Mouse (Mus musculus) G1E-ER4 (cell line): ENCODE measurements around the gene Tcf7l1. TPM values are rescaled to one million over a fixed set of nuclear protein-coding genes. Genes with fewer than 3 reads are reported as not detected.

Experiments used
- GATA1 ChIP-seq: IDR thresholded peaks from one replicate; pipeline ENCODE4 v1.8.0; 2012; ENCODE audit warnings: low read length, inconsistent platforms
- polyA plus RNA-seq: library from polyadenylated mRNA; stranded (reverse); fragments of >175 nt; gene quantifications from 2 replicates; pipeline ENCODE4 v1.2.3, GENCODE M21; 2012

The Tcf7l1 gene
- polyA plus RNA-seq, 1 experiment, result not detected

DNA sequence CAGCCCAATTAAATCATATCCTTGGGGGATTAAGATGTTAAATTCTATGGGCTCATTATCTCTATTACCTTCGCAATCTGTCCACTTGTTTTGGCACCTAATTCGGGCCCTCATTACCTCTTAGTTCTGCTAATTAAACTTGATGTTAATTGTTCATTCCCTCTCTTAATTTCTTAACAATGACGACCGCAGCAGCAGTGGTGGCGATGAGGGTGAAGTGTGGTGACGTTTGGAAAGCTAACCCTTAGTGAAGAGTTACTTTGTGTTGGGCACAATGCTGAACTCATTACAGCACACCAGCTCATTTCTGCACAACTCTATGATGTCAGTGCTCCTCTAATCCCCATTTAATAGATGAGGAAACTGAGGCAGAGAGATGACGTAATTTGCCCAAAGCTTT is 143.7 kb downstream of the Tcf7l1 start:
- TF ChIP-seq GATA1, result no peak

GRCm38 (mm10) chr6:72644576-72644975 is 144.5 kb downstream of the Tcf7l1 start:
- TF ChIP-seq GATA1, result no peak

DNA sequence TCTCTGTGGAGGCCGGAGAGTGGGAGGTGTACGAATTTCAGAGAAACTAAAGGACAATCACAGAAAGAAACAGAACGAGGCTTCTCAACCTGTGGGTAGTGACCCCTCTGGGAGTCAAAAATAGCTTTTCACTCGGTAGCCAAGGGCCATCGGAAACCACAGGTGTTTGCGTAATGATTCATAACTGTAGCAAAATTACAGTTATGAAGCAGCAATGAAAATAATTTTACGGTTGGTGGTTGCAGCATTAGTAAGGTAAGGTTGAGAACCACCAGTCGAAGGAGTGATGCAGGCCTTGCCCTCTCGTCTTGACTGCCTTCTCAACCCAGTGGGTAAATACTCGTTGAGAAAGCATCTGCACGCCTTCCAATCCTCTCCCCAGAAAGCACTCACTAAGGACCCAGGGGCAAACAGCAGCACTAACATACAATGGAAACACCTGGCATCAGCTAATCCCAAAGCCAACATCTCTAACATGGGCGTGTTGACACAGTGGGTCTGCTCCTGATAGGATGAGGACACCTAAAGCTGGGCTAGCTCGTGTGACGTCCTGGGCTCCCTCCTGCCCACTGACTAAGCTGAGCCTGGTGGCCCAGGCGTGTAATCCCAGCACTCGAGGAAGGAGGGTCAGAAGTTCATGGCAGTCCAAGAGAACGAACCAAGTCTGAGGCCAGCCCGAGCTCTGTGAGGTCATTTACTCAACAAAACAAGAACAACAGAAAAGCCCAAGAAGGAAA is 147.7 kb downstream of the Tcf7l1 start:
- TF ChIP-seq GATA1, result no peak

- TF ChIP-seq GATA1, result no peak
These were observed 152.1 kb downstream of the Tcf7l1 start for GRCm38 (mm10) chr6:72636940-72637339.

GRCm38 (mm10) chr6:72635760-72636431 is 153.2 kb downstream of the Tcf7l1 start:
- no peak for TF ChIP-seq GATA1

- TF ChIP-seq GATA1, result no peak
These were observed 154.7 kb downstream of the Tcf7l1 start for GRCm38 (mm10) chr6:72634311-72634710.

DNA sequence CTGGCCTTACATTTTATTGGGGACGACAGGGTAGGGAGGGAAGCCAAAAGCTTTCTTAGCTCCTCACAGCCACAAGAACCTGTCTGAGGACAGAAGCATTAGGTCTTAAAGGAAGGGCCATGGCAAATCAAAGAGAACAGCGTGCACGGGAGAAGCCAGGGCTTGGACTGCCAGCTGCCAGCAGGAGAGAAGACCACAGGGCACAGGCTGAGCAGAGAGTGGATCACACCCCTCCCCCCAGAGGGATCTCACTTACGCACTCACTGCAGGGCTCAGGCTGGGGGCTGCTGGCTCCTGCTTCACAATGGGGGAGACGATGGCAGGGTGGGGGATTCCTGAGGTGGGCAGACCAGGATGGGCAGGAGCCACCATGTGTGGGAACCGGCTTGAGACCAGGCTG is 157.4 kb downstream of the Tcf7l1 start:
- no peak for TF ChIP-seq GATA1

DNA sequence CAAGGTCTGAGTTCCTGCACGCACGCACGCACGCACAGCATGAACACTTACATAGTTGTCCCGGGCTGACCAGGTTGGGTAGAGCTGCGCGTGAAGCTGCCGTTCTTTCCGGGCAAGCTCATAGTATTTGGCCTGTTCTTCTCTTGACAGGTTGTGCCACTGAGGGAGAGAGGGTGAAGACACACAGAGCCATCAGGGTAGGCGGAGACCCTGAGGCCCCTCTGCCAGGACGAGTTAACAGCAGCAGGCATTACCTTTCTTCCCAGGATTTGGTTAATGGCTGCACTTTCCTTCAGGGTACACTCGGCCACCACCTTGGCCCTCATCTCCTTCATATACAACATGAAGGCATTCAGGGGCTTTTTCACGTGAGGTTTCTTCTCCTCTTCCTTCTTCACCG is 158.1 kb downstream of the Tcf7l1 start:
- TF ChIP-seq GATA1, result no peak

GRCm38 (mm10) chr6:72630370-72630769 is 158.7 kb downstream of the Tcf7l1 start:
- no peak for TF ChIP-seq GATA1

GRCm38 (mm10) chr6:72627276-72627675 is 161.8 kb downstream of the Tcf7l1 start:
- TF ChIP-seq GATA1, result no peak

DNA sequence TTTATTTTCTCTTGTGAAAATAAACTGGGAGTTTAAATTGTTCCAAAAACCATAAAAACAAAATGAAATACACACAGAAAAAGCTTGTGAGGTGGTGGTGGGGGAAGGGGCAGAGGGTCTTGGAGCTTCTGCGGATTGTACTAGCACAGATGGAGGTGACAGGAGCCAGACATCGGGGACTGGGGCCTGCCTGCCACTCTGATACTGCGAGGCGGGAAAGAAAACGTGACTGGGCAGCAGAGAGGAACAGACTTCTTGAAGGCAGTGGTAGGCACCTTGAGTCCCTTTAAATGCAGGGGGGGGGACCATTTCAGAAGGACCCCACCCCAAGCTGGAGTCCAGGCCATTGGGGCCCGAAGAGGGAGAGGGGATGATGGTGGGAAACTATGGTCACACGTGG is 162.7 kb downstream of the Tcf7l1 start:
- no peak for TF ChIP-seq GATA1

DNA sequence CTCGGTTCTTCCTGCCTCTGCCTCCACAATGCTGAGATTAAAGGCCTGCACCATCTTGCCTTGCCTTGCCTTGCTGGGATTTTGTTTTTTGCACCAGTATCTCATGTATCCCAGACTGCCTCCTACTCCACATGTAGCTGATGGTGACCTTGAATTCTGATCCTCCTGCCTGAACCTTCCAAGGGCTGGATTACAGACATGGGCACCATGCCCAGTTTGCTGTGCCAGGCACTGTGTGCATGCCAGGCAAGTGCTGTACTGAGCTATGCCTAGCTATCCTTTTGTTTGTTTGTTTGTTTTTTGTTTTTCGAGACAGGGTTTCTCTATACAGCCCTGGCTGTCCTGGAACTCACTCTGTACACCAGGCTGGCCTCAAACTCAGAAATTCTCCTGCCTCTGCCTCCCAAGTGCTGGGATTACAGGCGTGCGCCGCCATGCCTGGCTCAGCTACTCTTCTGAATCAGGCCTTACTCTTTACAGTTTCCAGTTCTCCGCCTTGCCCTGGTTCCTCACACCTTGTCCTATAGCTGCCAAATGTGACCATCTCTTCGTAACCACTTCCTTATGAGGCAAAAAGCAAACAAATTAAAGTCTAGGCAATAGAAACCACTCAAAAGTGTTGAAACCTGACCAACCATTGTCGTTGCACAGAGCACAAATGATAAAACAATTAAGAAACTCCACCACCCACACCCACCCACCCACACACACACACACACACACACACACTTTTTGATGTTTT is 165.2 kb downstream of the Tcf7l1 start:
- no peak for TF ChIP-seq GATA1

GRCm38 (mm10) chr6:72622917-72623316 is 166.1 kb downstream of the Tcf7l1 start:
- no peak for TF ChIP-seq GATA1

DNA sequence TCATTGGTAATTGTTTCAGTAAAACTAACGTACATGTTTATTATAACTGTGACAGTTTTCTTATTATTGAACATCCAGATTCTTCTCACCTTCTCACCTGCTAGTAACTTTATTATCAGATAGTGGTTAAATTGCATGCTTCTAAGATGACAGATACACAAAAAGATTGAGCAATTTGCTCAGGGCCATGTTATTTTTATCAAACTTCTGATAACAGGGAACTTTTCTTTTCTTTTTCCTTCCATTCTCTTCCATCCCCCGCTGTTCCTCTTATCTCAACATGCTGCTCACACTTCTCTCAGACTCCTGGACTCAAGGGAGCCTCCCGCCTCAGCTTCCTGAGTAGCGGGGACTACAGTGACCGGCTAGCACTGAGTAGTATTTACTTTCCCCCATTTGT is 168.1 kb downstream of the Tcf7l1 start:
- no peak for TF ChIP-seq GATA1

DNA sequence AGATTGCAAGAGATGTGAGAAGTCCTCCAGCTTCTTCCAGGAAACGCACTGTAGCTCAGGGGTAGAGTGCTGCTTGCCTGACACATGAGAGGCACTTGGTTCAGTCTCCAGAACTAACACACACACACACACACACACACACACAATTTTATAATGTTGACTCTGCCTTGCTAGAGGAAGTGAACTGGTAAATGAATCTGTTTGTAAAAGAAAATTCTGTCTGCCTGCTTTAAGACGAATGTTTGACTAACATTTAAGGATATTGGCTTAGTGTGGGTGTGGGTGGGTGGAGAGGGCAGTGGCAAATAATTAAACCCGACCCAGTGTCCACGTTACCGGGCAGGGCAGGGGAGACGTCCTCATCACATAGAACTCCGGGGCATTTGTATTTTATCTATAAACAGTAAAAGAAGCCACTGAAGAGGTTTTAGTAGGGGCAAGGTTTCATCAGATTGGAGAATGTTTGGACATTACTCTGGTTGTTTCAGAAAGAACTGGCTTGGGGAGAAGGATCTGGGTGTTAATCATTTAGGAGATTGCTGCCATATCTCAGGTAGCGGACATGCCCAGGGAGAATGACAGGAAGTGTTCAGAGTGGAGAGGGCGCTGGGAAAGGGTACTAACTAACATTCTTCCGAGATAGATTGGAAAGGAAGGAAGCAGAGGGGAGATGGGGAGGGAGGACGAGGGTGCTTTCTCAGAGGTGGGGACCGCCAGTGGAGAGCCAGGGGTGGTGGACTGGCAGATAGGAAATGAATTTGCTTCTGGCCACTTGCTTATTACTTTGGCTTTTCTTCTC is 169.1 kb downstream of the Tcf7l1 start:
- TF ChIP-seq GATA1, result no peak
